Comparison of ENCODE assay signal across 19 mouse cellular contexts in genomic region chr13:43288026-43288425, GRCm38 (mm10). TPM values are rescaled to one million over a fixed set of nuclear protein-coding genes. Genes with fewer than 3 reads are reported as not detected.
A peak's percentile ranks its signal among the peaks of the same experiment; 100 is the strongest.
DNase-seq lines count a peak whose midpoint lies in the region; ATAC-seq and TF ChIP-seq lines count a peak whose summit lies in the region.
"Had no signal": no experiment of that assay in that cellular context is flagged by ENCODE, and none has a peak within 500 bp of the region (broad histone marks: within the 10 kb centered on the region; RNA-seq: fewer than 3 reads in every experiment).

No protein-coding gene starts in this region.

- TF ChIP-seq CTCF in cerebellum, adult 2 months (IDR thresholded peaks at IDR 0.05; ENCODE audit: borderline replicate concordance, insufficient read depth, low read depth, low read length): no peak
- no peak for TF ChIP-seq CTCF in ES-Bruce4 (IDR thresholded peaks at IDR 0.05; ENCODE audit: low read depth, low read length)

- H3K4me2 ChIP-seq in hindbrain, embryonic 15.5 days: no peak overlapping the region
- H3K4me2 ChIP-seq in hindbrain, embryonic 14.5 days (replicated peaks): no peak overlapping the region
- H3K4me2 ChIP-seq: limb, embryonic 15.5 days; liver, embryonic 15.5 days had no signal

- 0 out of 2 replicates have a peak, but pooled peaks have one; percentile 46 for TF ChIP-seq EP300 in ES-Bruce4 (IDR thresholded peaks at IDR 0.05; ENCODE audit: insufficient read depth, low read depth, low read length)

- H3K27ac ChIP-seq in cerebellum, adult 2 months (ENCODE audit: insufficient read depth, low read length): peak overlapping the region; percentile 84
- 0 out of 2 replicates have a peak overlapping the region, but pooled peaks have one; percentile 28 for H3K27ac ChIP-seq in hindbrain, embryonic 15.5 days (replicated peaks)
- H3K27ac ChIP-seq in hindbrain, embryonic 14.5 days: no peak overlapping the region
- no peak overlapping the region for H3K27ac ChIP-seq in ES-Bruce4 (ENCODE audit: insufficient read depth, low read length)
- peak overlapping the region; percentile 8; the same call in 1 of the 2 replicates for H3K27ac ChIP-seq in embryonic facial prominence, embryonic 10.5 days (replicated peaks)
- H3K27ac ChIP-seq: forebrain, embryonic 10.5 days; limb, embryonic 15.5 days; liver, embryonic 15.5 days had no signal

- H3K4me1 ChIP-seq in cerebellum, adult 2 months (ENCODE audit: control insufficient read depth, insufficient read depth, low read length): peaks cover 36% of the 10 kb centered on the region
- peaks cover 16% of the 10 kb centered on the region for H3K4me1 ChIP-seq in hindbrain, embryonic 15.5 days (replicated peaks)
- H3K4me1 ChIP-seq in hindbrain, embryonic 14.5 days (replicated peaks; ENCODE audit: control insufficient read depth, insufficient read depth, low read length): peaks cover 19% of the 10 kb centered on the region; the same call in 1 of the 2 replicates
- peaks cover 10% of the 10 kb centered on the region for H3K4me1 ChIP-seq in ES-Bruce4 (ENCODE audit: control insufficient read depth, insufficient read depth, low read length)
- peaks cover 19% of the 10 kb centered on the region for H3K4me1 ChIP-seq in embryonic facial prominence, embryonic 10.5 days
- H3K4me1 ChIP-seq: limb, embryonic 15.5 days had no signal

- H3K4me3 ChIP-seq in cerebellum, adult 2 months (replicated peaks; ENCODE audit: insufficient read depth, low read depth, low read length): no peak overlapping the region
- no peak overlapping the region for H3K4me3 ChIP-seq in hindbrain, embryonic 15.5 days
- no peak overlapping the region for H3K4me3 ChIP-seq in hindbrain, embryonic 14.5 days (replicated peaks; ENCODE audit: low read length)
- no peak overlapping the region for H3K4me3 ChIP-seq in ES-Bruce4 (ENCODE audit: low read depth, low read length)
- no peak overlapping the region for H3K4me3 ChIP-seq in embryonic facial prominence, embryonic 10.5 days
- H3K4me3 ChIP-seq: forebrain, embryonic 10.5 days; limb, embryonic 15.5 days; liver, embryonic 15.5 days had no signal

- no peak for ATAC-seq in hindbrain, embryonic 15.5 days (ENCODE audit: low FRiP score, low read depth)
- ATAC-seq in hindbrain, embryonic 14.5 days (ENCODE audit: low FRiP score): no peak
- ATAC-seq: forebrain, postnatal 0 days had no signal

- 35% methylated on average over 5 of the region's 5 CpGs for WGBS in cerebellum, adult 2 months
- whole genome bisulfite sequencing in hindbrain, embryonic 15.5 days: 56% methylated on average over 5 of the region's 5 CpGs
- 44% methylated on average over 5 of the region's 5 CpGs for WGBS in hindbrain, embryonic 14.5 days
- WGBS in embryonic facial prominence, embryonic 10.5 days: 30% methylated on average over 5 of the region's 5 CpGs

- H3K36me3 ChIP-seq in hindbrain, embryonic 15.5 days: no peaks in the 10 kb centered on the region
- H3K36me3 ChIP-seq in hindbrain, embryonic 14.5 days (replicated peaks; ENCODE audit: control insufficient read depth, insufficient read depth): no peaks in the 10 kb centered on the region
- H3K36me3 ChIP-seq in ES-Bruce4 (ENCODE audit: control insufficient read depth, insufficient read depth, low read length, poor library complexity, severe bottlenecking): no peaks in the 10 kb centered on the region
- no peaks in the 10 kb centered on the region for H3K36me3 ChIP-seq in embryonic facial prominence, embryonic 10.5 days (replicated peaks)
- H3K36me3 ChIP-seq: forebrain, embryonic 10.5 days; limb, embryonic 15.5 days; liver, embryonic 15.5 days had no signal

- no peak for TF ChIP-seq POLR2A in cerebellum, adult 2 months (IDR thresholded peaks at IDR 0.05; ENCODE audit: borderline replicate concordance, insufficient read depth, low read length)
- no peak for TF ChIP-seq POLR2A in ES-Bruce4 (IDR thresholded peaks at IDR 0.05; ENCODE audit: insufficient read depth, low read length)

- peak in 1 of 2 experiments; percentile 49 for DNase-seq in cerebellum, adult 2 months
- DNase-seq in cerebellum, postnatal 36 days: no peak
- no peak for DNase-seq in hindbrain, embryonic 14.5 days (ENCODE audit: low spot score)
- no peak for DNase-seq in embryonic facial prominence, embryonic 10.5 days (ENCODE audit: low spot score)
- DNase-seq in frontal cortex, postnatal 36 days (ENCODE audit: low spot score in 2 of 2): no peak
- DNase-seq: embryo, embryonic 11 days; forebrain, postnatal 0 days; gastrocnemius, postnatal 10 days; heart, adult 18-20 months; heart, postnatal 4 days; kidney, adult 8-10 months; kidney, postnatal 14 days; thymus, postnatal 36 days had no signal

- H3K27me3 ChIP-seq in cerebellum, adult 2 months (ENCODE audit: control insufficient read depth, insufficient read depth, low read length): no peaks in the 10 kb centered on the region
- H3K27me3 ChIP-seq in hindbrain, embryonic 15.5 days: no peaks in the 10 kb centered on the region
- H3K27me3 ChIP-seq in hindbrain, embryonic 14.5 days (ENCODE audit: control insufficient read depth, insufficient read depth, low read length): no peaks in the 10 kb centered on the region
- no peaks in the 10 kb centered on the region for H3K27me3 ChIP-seq in ES-Bruce4 (ENCODE audit: control insufficient read depth, insufficient read depth, low read length, poor library complexity, severe bottlenecking)
- no peaks in the 10 kb centered on the region for H3K27me3 ChIP-seq in embryonic facial prominence, embryonic 10.5 days (replicated peaks; ENCODE audit: low read depth, poor library complexity, severe bottlenecking)
- H3K27me3 ChIP-seq: CH12.LX; limb, embryonic 15.5 days; liver, embryonic 15.5 days had no signal

- no peak overlapping the region for H3K9ac ChIP-seq in hindbrain, embryonic 15.5 days
- H3K9ac ChIP-seq in hindbrain, embryonic 14.5 days: no peak overlapping the region
- no peak overlapping the region for H3K9ac ChIP-seq in ES-Bruce4 (ENCODE audit: low read depth, poor library complexity, severe bottlenecking)
- H3K9ac ChIP-seq: forebrain, postnatal 0 days; limb, embryonic 15.5 days; liver, embryonic 15.5 days had no signal

- H3K9me3 ChIP-seq in hindbrain, embryonic 15.5 days: no peaks in the 10 kb centered on the region
- no peaks in the 10 kb centered on the region for H3K9me3 ChIP-seq in hindbrain, embryonic 14.5 days (ENCODE audit: control insufficient read depth, low read length)
- no peaks in the 10 kb centered on the region; the same call in 1 of the 2 replicates for H3K9me3 ChIP-seq in ES-Bruce4 (replicated peaks; ENCODE audit: control insufficient read depth, insufficient read depth, low read length, poor library complexity, severe bottlenecking)
- H3K9me3 ChIP-seq in embryonic facial prominence, embryonic 10.5 days: no peaks in the 10 kb centered on the region
- H3K9me3 ChIP-seq: forebrain, embryonic 10.5 days; limb, embryonic 15.5 days; liver, embryonic 15.5 days had no signal

RNA-seq across cellular contexts. Expression of gene Gfod1, which starts 15.9 kb away (rescaled TPM):
- 47.5 and 53.1 TPM in 2 replicates for polyA plus RNA-seq in cerebellum, adult 2 months (2012; rRNA removed)
- polyA plus RNA-seq in hindbrain, embryonic 15.5 days (2015; fragmentation: Nextera tagmentation; extraction: Ambion mirVana): 2.4 and 3.0 TPM in 2 replicates
- polyA plus RNA-seq in hindbrain, embryonic 14.5 days (2014; fragmentation: Nextera tagmentation; extraction: Ambion mirVana): 3.6 and 3.7 TPM in 2 replicates
- polyA plus RNA-seq in ES-Bruce4 (2011; ENCODE audit: insufficient read depth, insufficient read length, low read depth, missing spikeins): 3.3 and 6.2 TPM in 2 replicates
- polyA plus RNA-seq in embryonic facial prominence, embryonic 10.5 days (2016; fragmentation: Nextera tagmentation; extraction: Ambion mirVana): 0.10 and 0.40 TPM in 2 replicates

Comparison
In these comparisons a context has a peak if more than half of its experiments do, and no peak if none do; other contexts are left out.
1. H3K27ac ChIP-seq: peak in cerebellum, adult 2 months (single experiment), hindbrain, embryonic 15.5 days (single experiment) and embryonic facial prominence, embryonic 10.5 days (single experiment); none in hindbrain, embryonic 14.5 days (single experiment) and ES-Bruce4 (single experiment).